Mouse (Mus musculus): ENCODE measurements around the gene Crabp1.

Crabp1 gene

GRCm38 (mm10) chr9:54776451-54776982, 12.0 kb downstream of the Crabp1 start:
- no peak for DNase-seq

- no peak for DNase-seq
Observed at GRCm38 (mm10) chr9:54779280-54779679, 14.7 kb downstream of the Crabp1 start.

- no peak for DNase-seq
Observed at GRCm38 (mm10) chr9:54782504-54782903, 18.0 kb downstream of the Crabp1 start.

- DNase-seq = no peak
Observed at GRCm38 (mm10) chr9:54784003-54784402, 19.5 kb downstream of the Crabp1 start.

- no peak for DNase-seq
Observed at GRCm38 (mm10) chr9:54785215-54785614, 20.7 kb downstream of the Crabp1 start.

- DNase-seq = no peak
Observed at GRCm38 (mm10) chr9:54786083-54786482, 21.5 kb downstream of the Crabp1 start.

- no peak for DNase-seq
Observed at GRCm38 (mm10) chr9:54787760-54788159, 23.2 kb downstream of the Crabp1 start.

GRCm38 (mm10) chr9:54790271-54790670, 25.7 kb downstream of the Crabp1 start:
- DNase-seq = no peak

GRCm38 (mm10) chr9:54801460-54801961, 37.0 kb downstream of the Crabp1 start:
- DNase-seq = no peak

GRCm38 (mm10) chr9:54802749-54803679, 38.5 kb downstream of the Crabp1 start:
- DNase-seq = no peak

GRCm38 (mm10) chr9:54804351-54804750, 39.8 kb downstream of the Crabp1 start:
- no peak for DNase-seq

GRCm38 (mm10) chr9:54807761-54808160, 43.2 kb downstream of the Crabp1 start:
- no peak for DNase-seq

GRCm38 (mm10) chr9:54809953-54810352, 45.4 kb downstream of the Crabp1 start:
- DNase-seq = no peak

- DNase-seq = no peak
Observed at GRCm38 (mm10) chr9:54816508-54817201, 52.1 kb downstream of the Crabp1 start.

- DNase-seq = peak in 1 of 2 experiments; percentile 7
Observed at GRCm38 (mm10) chr9:54821442-54822100, 57.0 kb downstream of the Crabp1 start.

All from thymus, postnatal 36 days (tissue).